Mouse (Mus musculus) liver, embryonic 14.5 days (tissue): ENCODE data around the gene Ddost. TPM values are rescaled to one million over a fixed set of nuclear protein-coding genes. Genes with fewer than 3 reads are reported as not detected.
"Not testable (repeated sequence)": the region's sequence is repeated elsewhere in the genome, so short reads cannot be mapped to it uniquely, and the experiment has no call there.

ENCODE experiments used
- ATAC-seq: fragments of 200-750 bp; cut with Nextera tagmentation; 2 replicates; pipeline ENCODE4 v1.8.0; 2017; ENCODE audit warnings: moderate number of reproducible peaks, mild to moderate bottlenecking, moderate library complexity; ENCODE audit not compliant: insufficient read depth
- DNase-seq, 3 experiments: peaks; one replicate each; pipeline ENCODE4 v3.0.0-alpha.2; 2012 to 2013; ENCODE audit warnings: low read depth in 3 of 3, low spot score in 3 of 3
- H3K27ac ChIP-seq: fragments of 300-500 bp; sonication (generic); 2 replicates; pipeline ENCODE4 v1.5.1; 2014; ENCODE audit warnings: moderate library complexity, mild to moderate bottlenecking, control low read depth, inconsistent platforms
- H3K27me3 ChIP-seq: fragments of 300-500 bp; sonication (generic); 2 replicates; pipeline ENCODE4 v1.6.1; 2014; ENCODE audit warnings: mild to moderate bottlenecking, low read length, moderate library complexity; ENCODE audit not compliant: control insufficient read depth, insufficient read depth
- H3K36me3 ChIP-seq: fragments of 300-500 bp; sonication (generic); replicated peaks from 2 replicates; pipeline ENCODE4 v1.6.1; 2014; ENCODE audit warnings: low read depth; ENCODE audit not compliant: control insufficient read depth, insufficient read depth
- H3K4me1 ChIP-seq, 2 experiments: fragments of 200-500 bp in 1 of 2; fragments of 300-500 bp in 1 of 2; sonication (generic) in 1 of 2; replicated peaks; 2 replicates each; pipeline ENCODE4 v1.6.1; 2012 to 2014; ENCODE audit warnings: antibody characterized with exemption in 1 of 2, inconsistent platforms in 1 of 2, low read length in 1 of 2; ENCODE audit not compliant: control insufficient read depth in 2 of 2, insufficient read depth in 2 of 2
- H3K4me2 ChIP-seq: fragments of 300-500 bp; sonication (generic); 2 replicates; pipeline ENCODE4 v1.6.1; 2014; ENCODE audit warnings: low read depth, mild to moderate bottlenecking, control low read depth, moderate library complexity
- H3K4me3 ChIP-seq, 2 experiments: fragments of 200-500 bp in 1 of 2; fragments of 300-500 bp in 1 of 2; sonication (generic) in 1 of 2; 2 replicates each; pipeline ENCODE4 v1.5.1; 2012 to 2014; ENCODE audit warnings: low read depth in 2 of 2, low read length in 2 of 2, mild to moderate bottlenecking in 2 of 2, control low read depth in 1 of 2, inconsistent platforms in 1 of 2, moderate library complexity in 1 of 2; ENCODE audit not compliant: insufficient read depth in 1 of 2
- H3K9ac ChIP-seq: fragments of 300-500 bp; sonication (generic); replicated peaks from 2 replicates; pipeline ENCODE4 v1.6.1; 2014; ENCODE audit warnings: mild to moderate bottlenecking, control low read depth, moderate library complexity
- H3K9me3 ChIP-seq: fragments of 300-500 bp; sonication (generic); 2 replicates; pipeline ENCODE4 v1.6.1; 2016; ENCODE audit warnings: low read length, mixed read lengths; ENCODE audit not compliant: control insufficient read depth
- CTCF ChIP-seq: IDR thresholded peaks from 2 replicates; pipeline ENCODE4 v1.5.1; 2016; ENCODE audit warnings: antibody characterized with exemption, low read depth, control low read depth
- EP300 ChIP-seq: IDR thresholded peaks from 2 replicates; pipeline ENCODE4 v1.6.1; 2016; ENCODE audit warnings: antibody characterized with exemption, low read depth
- WGBS: fragments of 180-500 bp; shearing (Covaris S2); extraction: QIAGEN DNeasy Blood & Tissue Kit; methylation state at CpG from one replicate; pipeline ENCODE4 v1.1.7; 2014; ENCODE audit not compliant: insufficient replicate concordance; 5-methylcytosine and 5-hydroxymethylcytosine counted together
- polyA plus RNA-seq, 2 experiments: library from polyadenylated mRNA; depleted of rRNA in 1 of 2; stranded (reverse) in 1 of 2; unstranded in 1 of 2; fragments of >200 nt; fragmentation: Nextera tagmentation in 1 of 2; extraction: Ambion mirVana in 1 of 2; gene quantifications; 2 replicates each; pipeline versions ENCODE4 v1.2.1 to v1.2.3; 2012 to 2014

The Ddost gene
- polyA plus RNA-seq, 2 experiments, result 91.7 to 135 TPM

DNA sequence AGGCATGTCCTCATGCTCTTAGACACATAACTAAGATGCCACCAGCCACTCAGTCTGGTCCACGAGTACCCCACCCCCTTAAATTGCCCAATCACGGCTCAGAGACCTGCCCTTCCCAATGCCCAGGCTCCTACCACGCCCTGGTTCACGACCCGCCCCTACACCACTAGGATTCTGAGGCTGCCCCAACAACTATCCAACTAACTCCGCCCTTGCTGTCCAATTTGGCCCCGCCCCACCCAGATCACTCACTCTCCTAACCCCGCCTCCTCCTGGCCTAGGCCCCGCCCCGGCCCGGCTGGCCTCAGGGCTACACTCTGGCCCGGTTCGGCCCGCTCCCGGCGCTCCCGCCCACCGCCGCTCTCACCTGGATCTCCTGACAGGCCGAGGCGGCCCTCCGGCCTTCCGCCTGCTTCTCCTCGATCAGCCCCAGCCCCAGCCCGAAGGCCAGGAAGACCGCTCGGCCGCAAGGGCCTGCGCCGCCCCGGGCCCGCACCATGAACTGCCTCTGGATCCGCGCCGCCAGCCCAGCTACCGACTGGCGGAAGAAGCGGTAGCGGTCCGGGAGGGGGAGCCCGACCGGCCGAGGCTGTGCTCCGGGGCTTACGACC lies 21.0 kb downstream of the Ddost start:
- Histone ChIP-seq H3K4me1 (peaks cover 9 to 12% of the 10 kb centered on the region in 2 experiments), H3K27me3 (no peaks in the 10 kb centered on the region), H3K36me3 (no peaks in the 10 kb centered on the region), H3K9me3 (no peaks in the 10 kb centered on the region), H3K4me3 (peak overlapping the region; percentile 72 to 96), H3K4me2 (peak overlapping the region; percentile 74), H3K9ac (peak overlapping the region; percentile 95), H3K27ac (peak overlapping the region; percentile 89)
- peak; percentile 88 for ATAC-seq
- peak; percentile 82 to 91 (median 83) for DNase-seq
- WGBS, result under 1% methylated on average over 45 of the region's 45 CpGs
- no peak for TF ChIP-seq EP300
- no peak for TF ChIP-seq CTCF

GRCm38 (mm10) chr4:138326077-138326695 lies 21.7 kb downstream of the Ddost start, which contains the start of gene Pink1:
Gene Pink1, minus strand, starts transcription at chr4:138326307.
- WGBS, result 3% methylated on average over 41 of the region's 41 CpGs
- Histone ChIP-seq H3K4me3 (peak within 1 kb of the TSS; percentile 72 to 96), H3K36me3 (no peaks in the 10 kb centered on the region), H3K27ac (peak within 1 kb of the TSS; percentile 89), H3K9me3 (no peaks in the 10 kb centered on the region), H3K9ac (peak within 1 kb of the TSS; percentile 95), H3K27me3 (no peaks in the 10 kb centered on the region), H3K4me2 (peak within 1 kb of the TSS; percentile 74), H3K4me1 (peaks cover 9 to 12% of the 10 kb centered on the region in 2 experiments)
- DNase-seq (peak; percentile 59 to 71 (median 60)), ATAC-seq (peak; percentile 68)
- TF ChIP-seq CTCF (peak; percentile 92), EP300 (no peak)

DNA sequence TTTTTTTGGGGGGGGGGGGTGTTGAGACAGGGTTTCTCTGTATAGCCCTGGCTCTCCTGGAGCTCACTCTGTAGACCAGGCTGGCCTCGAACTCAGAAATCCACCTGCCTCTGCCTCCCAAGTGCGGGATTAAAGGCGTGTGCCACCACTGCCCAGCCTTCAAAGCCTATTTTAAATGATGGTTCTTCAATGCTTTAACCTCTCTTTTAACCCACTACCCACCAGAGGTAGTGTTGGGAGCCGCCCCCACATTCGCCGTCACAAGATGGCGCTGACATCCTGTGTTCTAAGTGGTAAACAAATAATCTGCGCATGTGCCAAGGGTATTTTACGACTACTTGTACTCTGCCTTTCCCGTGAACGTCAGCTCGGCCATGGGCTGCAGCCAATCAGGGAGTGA lies 22.6 kb downstream of the Ddost start:
- not testable (repeated sequence) for H3K36me3 ChIP-seq, H3K4me2 ChIP-seq, DNase-seq, H3K9me3 ChIP-seq, H3K4me3 ChIP-seq, H3K27me3 ChIP-seq, H3K9ac ChIP-seq
- WGBS, result 44% methylated on average over 7 of the region's 12 CpGs
- ATAC-seq, result peak; percentile 3; the same call in 1 of the 2 replicates
- Histone ChIP-seq H3K4me1 (peaks cover 9 to 12% of the 10 kb centered on the region in 2 experiments), H3K27ac (peak overlapping the region; percentile 89)

- no peak; the same call in 1 of the 2 replicates for TF ChIP-seq CTCF
- TF ChIP-seq EP300, result no peak
- no peak for DNase-seq
- H3K27me3 ChIP-seq, result no peaks in the 10 kb centered on the region
- H3K27ac ChIP-seq, result peak overlapping the region; percentile 67
- peaks cover 9 to 12% of the 10 kb centered on the region in 2 experiments for H3K4me1 ChIP-seq
- H3K9me3 ChIP-seq, result no peaks in the 10 kb centered on the region
- peak overlapping the region; percentile 53 for H3K9ac ChIP-seq
- ATAC-seq, result peak; percentile 19; the same call in 1 of the 2 replicates
- H3K36me3 ChIP-seq, result no peaks in the 10 kb centered on the region
- H3K4me2 ChIP-seq, result peak overlapping the region; percentile 57
- WGBS, result 48% methylated on average over 7 of the region's 7 CpGs
- peak overlapping the region; percentile 45 to 62 for H3K4me3 ChIP-seq
These were observed 23.5 kb downstream of the Ddost start for GRCm38 (mm10) chr4:138327891-138328470.

DNA sequence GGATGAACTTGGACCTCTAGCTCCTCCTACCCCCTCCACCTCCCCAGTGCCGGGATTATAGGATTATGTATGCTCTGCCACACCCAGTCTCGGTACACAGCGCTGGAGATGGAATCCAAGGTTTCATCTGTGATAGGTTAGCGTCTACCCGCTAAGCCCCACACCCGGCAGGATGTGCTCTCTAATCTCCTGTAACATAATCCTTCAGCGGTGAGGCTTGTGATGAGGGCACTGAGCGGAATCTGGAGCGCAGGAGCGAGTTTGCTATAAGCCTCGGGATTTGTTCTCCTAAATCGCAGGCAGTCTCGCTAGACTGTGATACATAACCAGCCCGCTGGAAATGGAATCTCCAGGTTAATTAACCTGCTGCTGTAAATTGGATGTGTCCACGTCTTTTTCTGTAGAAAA lies 25.7 kb downstream of the Ddost start:
- no peaks in the 10 kb centered on the region for H3K36me3 ChIP-seq
- no peak overlapping the region for H3K9ac ChIP-seq
- H3K9me3 ChIP-seq, result no peaks in the 10 kb centered on the region
- 32% methylated on average over 15 of the region's 15 CpGs for WGBS
- no peak overlapping the region for H3K4me2 ChIP-seq
- no peak overlapping the region for H3K4me3 ChIP-seq
- DNase-seq (no peak), ATAC-seq (no peak)
- no peak for TF ChIP-seq CTCF
- TF ChIP-seq EP300, result no peak
- H3K27me3 ChIP-seq, result no peaks in the 10 kb centered on the region
- H3K4me1 ChIP-seq, result peaks cover 6 to 9% of the 10 kb centered on the region in 2 experiments
- H3K27ac ChIP-seq, result no peak overlapping the region
